Mouse (Mus musculus) heart, embryonic 12.5 days (tissue): ENCODE results near the gene Col4a2. TPM values are rescaled to one million over a fixed set of nuclear protein-coding genes. Genes with fewer than 3 reads are reported as not detected.

Source experiments
- ATAC-seq: fragments of 200-750 bp; cut with Nextera tagmentation; 2 replicates; pipeline ENCODE4 v1.8.0; 2017; ENCODE audit warnings: moderate TSS enrichment, moderate library complexity; ENCODE audit not compliant: insufficient number of reproducible peaks, low FRiP score
- H3K27ac ChIP-seq: fragments of 300-500 bp; sonication (generic); 2 replicates; pipeline ENCODE4 v1.5.1; 2016; ENCODE audit warnings: mild to moderate bottlenecking, moderate library complexity; ENCODE audit not compliant: poor library complexity, severe bottlenecking
- H3K27me3 ChIP-seq: fragments of 300-500 bp; sonication (generic); replicated peaks from 2 replicates; pipeline ENCODE4 v1.6.1; 2016; ENCODE audit warnings: mild to moderate bottlenecking, moderate library complexity
- H3K36me3 ChIP-seq: fragments of 300-500 bp; sonication (generic); 2 replicates; pipeline ENCODE4 v1.6.1; 2016; ENCODE audit warnings: mild to moderate bottlenecking, moderate library complexity
- H3K4me1 ChIP-seq: fragments of 300-500 bp; sonication (generic); replicated peaks from 2 replicates; pipeline ENCODE4 v1.6.1; 2016; ENCODE audit warnings: mild to moderate bottlenecking
- H3K4me2 ChIP-seq: fragments of 300-500 bp; sonication (generic); 2 replicates; pipeline ENCODE4 v1.6.1; 2016; ENCODE audit warnings: mild to moderate bottlenecking, moderate library complexity
- H3K4me3 ChIP-seq: fragments of 300-500 bp; sonication (generic); 2 replicates; pipeline ENCODE4 v1.5.1; 2016; ENCODE audit warnings: mild to moderate bottlenecking
- H3K9ac ChIP-seq: fragments of 300-500 bp; sonication (generic); 2 replicates; pipeline ENCODE4 v1.6.1; 2016; ENCODE audit warnings: mild to moderate bottlenecking, moderate library complexity
- H3K9me3 ChIP-seq: fragments of 300-500 bp; sonication (generic); replicated peaks from 2 replicates; pipeline ENCODE4 v1.6.1; 2016; ENCODE audit warnings: mild to moderate bottlenecking, moderate library complexity
- WGBS: fragments of 180-500 bp; shearing (Covaris S2); methylation state at CpG from one replicate; pipeline ENCODE4 v1.1.7; 2016; 5-methylcytosine and 5-hydroxymethylcytosine counted together
- polyA plus RNA-seq: library from polyadenylated mRNA; unstranded; fragments of >200 nt; fragmentation: Nextera tagmentation; extraction: Ambion mirVana; gene quantifications from 2 replicates; pipeline ENCODE4 v1.2.1, GENCODE M21; 2016

Gene Col4a2
- polyA plus RNA-seq, 1 experiment from 2014 or later = 117 TPM

GRCm38 (mm10) chr8:11324801-11325395, 12.3 kb downstream of the Col4a2 start:
- ATAC-seq = no peak
- H3K9ac ChIP-seq = no peak overlapping the region
- H3K36me3 ChIP-seq = no peaks in the 10 kb centered on the region
- no peak overlapping the region for H3K4me3 ChIP-seq
- no peaks in the 10 kb centered on the region for H3K9me3 ChIP-seq
- peaks cover 73% of the 10 kb centered on the region for H3K4me1 ChIP-seq
- H3K27me3 ChIP-seq = no peaks in the 10 kb centered on the region
- no peak overlapping the region for H3K4me2 ChIP-seq
- H3K27ac ChIP-seq = peak overlapping the region; percentile 24
- 53% methylated on average over 6 of the region's 6 CpGs for WGBS

- Histone ChIP-seq H3K4me3 (no peak overlapping the region), H3K9me3 (no peaks in the 10 kb centered on the region), H3K4me2 (no peak overlapping the region), H3K36me3 (no peaks in the 10 kb centered on the region), H3K27me3 (no peaks in the 10 kb centered on the region), H3K27ac (peak overlapping the region; percentile 83), H3K4me1 (peaks cover 82% of the 10 kb centered on the region), H3K9ac (no peak overlapping the region)
- WGBS = 12% methylated on average over 4 of the region's 4 CpGs
- ATAC-seq = no peak
Observed at GRCm38 (mm10) chr8:11327298-11327697, 14.7 kb downstream of the Col4a2 start.

GRCm38 (mm10) chr8:11327722-11328417, 15.3 kb downstream of the Col4a2 start:
- H3K36me3 ChIP-seq = no peaks in the 10 kb centered on the region
- no peak for ATAC-seq
- H3K4me3 ChIP-seq = no peak overlapping the region
- no peaks in the 10 kb centered on the region for H3K9me3 ChIP-seq
- H3K27ac ChIP-seq = peak overlapping the region; percentile 83
- no peaks in the 10 kb centered on the region for H3K27me3 ChIP-seq
- no peak overlapping the region; the same call in 1 of the 2 replicates for H3K9ac ChIP-seq
- H3K4me2 ChIP-seq = no peak overlapping the region
- peaks cover 83% of the 10 kb centered on the region for H3K4me1 ChIP-seq
- 54% methylated on average over 5 of the region's 5 CpGs for WGBS

- peak overlapping the region; percentile 27 for H3K4me2 ChIP-seq
- H3K4me1 ChIP-seq = peaks cover 85% of the 10 kb centered on the region
- no peak overlapping the region for H3K4me3 ChIP-seq
- H3K27ac ChIP-seq = peak overlapping the region; percentile 87
- no peaks in the 10 kb centered on the region for H3K36me3 ChIP-seq
- H3K9ac ChIP-seq = 0 out of 2 replicates have a peak overlapping the region, but pooled peaks have one; percentile 44
- H3K9me3 ChIP-seq = no peaks in the 10 kb centered on the region
- ATAC-seq = 0 out of 2 replicates have a peak, but pooled peaks have one; percentile 16
- WGBS = 31% methylated on average over 4 of the region's 4 CpGs
- H3K27me3 ChIP-seq = no peaks in the 10 kb centered on the region
Observed at GRCm38 (mm10) chr8:11331561-11331960, 19.0 kb downstream of the Col4a2 start.

GRCm38 (mm10) chr8:11333746-11334145, 21.1 kb downstream of the Col4a2 start:
- H3K36me3 ChIP-seq = no peaks in the 10 kb centered on the region
- 0 out of 2 replicates have a peak overlapping the region, but pooled peaks have one; percentile 19 for H3K9ac ChIP-seq
- H3K9me3 ChIP-seq = no peaks in the 10 kb centered on the region
- peaks cover 77% of the 10 kb centered on the region for H3K4me1 ChIP-seq
- 64% methylated on average over 6 of the region's 6 CpGs for whole genome bisulfite sequencing
- H3K4me2 ChIP-seq = peak overlapping the region; percentile 23; the same call in 1 of the 2 replicates
- H3K27ac ChIP-seq = peak overlapping the region; percentile 66
- H3K4me3 ChIP-seq = no peak overlapping the region
- ATAC-seq = no peak
- H3K27me3 ChIP-seq = no peaks in the 10 kb centered on the region

GRCm38 (mm10) chr8:11334493-11334892, 21.9 kb downstream of the Col4a2 start:
- H3K4me2 ChIP-seq = peak overlapping the region; percentile 23
- 9% methylated on average over 3 of the region's 3 CpGs for WGBS
- H3K27me3 ChIP-seq = no peaks in the 10 kb centered on the region
- H3K4me1 ChIP-seq = peaks cover 80% of the 10 kb centered on the region
- no peak overlapping the region for H3K4me3 ChIP-seq
- no peaks in the 10 kb centered on the region for H3K9me3 ChIP-seq
- no peaks in the 10 kb centered on the region for H3K36me3 ChIP-seq
- H3K9ac ChIP-seq = no peak overlapping the region
- 0 out of 2 replicates have a peak, but pooled peaks have one; percentile 23 for ATAC-seq
- H3K27ac ChIP-seq = peak overlapping the region; percentile 66

GRCm38 (mm10) chr8:11335238-11335637, 22.6 kb downstream of the Col4a2 start:
- Histone ChIP-seq H3K27me3 (no peaks in the 10 kb centered on the region), H3K36me3 (no peaks in the 10 kb centered on the region), H3K4me3 (no peak overlapping the region), H3K9me3 (no peaks in the 10 kb centered on the region), H3K4me2 (peak overlapping the region; percentile 23; the same call in 1 of the 2 replicates), H3K4me1 (peaks cover 86% of the 10 kb centered on the region), H3K27ac (peak overlapping the region; percentile 66), H3K9ac (no peak overlapping the region; the same call in 1 of the 2 replicates)
- ATAC-seq = no peak
- WGBS = 70% methylated on average over 4 of the region's 4 CpGs

- H3K27ac ChIP-seq = no peak overlapping the region
- no peak for ATAC-seq
- H3K4me3 ChIP-seq = no peak overlapping the region
- H3K4me1 ChIP-seq = peaks cover 85% of the 10 kb centered on the region
- no peaks in the 10 kb centered on the region for H3K36me3 ChIP-seq
- no peak overlapping the region for H3K4me2 ChIP-seq
- WGBS = 85% methylated on average over 5 of the region's 5 CpGs
- no peaks in the 10 kb centered on the region for H3K9me3 ChIP-seq
- H3K27me3 ChIP-seq = no peaks in the 10 kb centered on the region
- no peak overlapping the region for H3K9ac ChIP-seq
Observed at GRCm38 (mm10) chr8:11336346-11336745, 23.7 kb downstream of the Col4a2 start.

GRCm38 (mm10) chr8:11337642-11338041, 25.0 kb downstream of the Col4a2 start:
- Histone ChIP-seq H3K27ac (no peak overlapping the region), H3K4me2 (no peak overlapping the region), H3K4me3 (no peak overlapping the region), H3K4me1 (peaks cover 85% of the 10 kb centered on the region), H3K36me3 (no peaks in the 10 kb centered on the region), H3K27me3 (no peaks in the 10 kb centered on the region), H3K9ac (no peak overlapping the region), H3K9me3 (0 out of 2 replicates have a peak, but pooled peaks cover 3% of the 10 kb centered on the region)
- ATAC-seq = no peak
- WGBS = 83% methylated on average over 10 of the region's 10 CpGs

GRCm38 (mm10) chr8:11338507-11338906, 25.9 kb downstream of the Col4a2 start:
- H3K4me1 ChIP-seq = peaks cover 86% of the 10 kb centered on the region
- H3K4me3 ChIP-seq = no peak overlapping the region
- H3K9ac ChIP-seq = no peak overlapping the region
- no peak for ATAC-seq
- 79% methylated on average over 9 of the region's 9 CpGs for WGBS
- no peaks in the 10 kb centered on the region for H3K27me3 ChIP-seq
- 0 out of 2 replicates have a peak, but pooled peaks cover 3% of the 10 kb centered on the region for H3K9me3 ChIP-seq
- no peaks in the 10 kb centered on the region for H3K36me3 ChIP-seq
- no peak overlapping the region for H3K27ac ChIP-seq
- no peak overlapping the region for H3K4me2 ChIP-seq

GRCm38 (mm10) chr8:11340310-11341110, 27.9 kb downstream of the Col4a2 start:
- Histone ChIP-seq H3K4me2 (no peak overlapping the region), H3K4me1 (peaks cover 80% of the 10 kb centered on the region), H3K9me3 (0 out of 2 replicates have a peak, but pooled peaks cover 3% of the 10 kb centered on the region), H3K9ac (peak overlapping the region; percentile 11; the same call in 1 of the 2 replicates), H3K27ac (peak overlapping the region; percentile 40; the same call in 1 of the 2 replicates), H3K36me3 (0 out of 2 replicates have a peak, but pooled peaks cover 2% of the 10 kb centered on the region), H3K4me3 (no peak overlapping the region), H3K27me3 (no peaks in the 10 kb centered on the region)
- 41% methylated on average over 12 of the region's 12 CpGs for WGBS
- peak; percentile 66 for ATAC-seq
